Mouse (Mus musculus): ENCODE measurements around the gene Ccdc134.
"Not testable (repeated sequence)": the region's sequence is repeated elsewhere in the genome, so short reads cannot be mapped to it uniquely, and the experiment has no call there.

Gene Ccdc134

DNA sequence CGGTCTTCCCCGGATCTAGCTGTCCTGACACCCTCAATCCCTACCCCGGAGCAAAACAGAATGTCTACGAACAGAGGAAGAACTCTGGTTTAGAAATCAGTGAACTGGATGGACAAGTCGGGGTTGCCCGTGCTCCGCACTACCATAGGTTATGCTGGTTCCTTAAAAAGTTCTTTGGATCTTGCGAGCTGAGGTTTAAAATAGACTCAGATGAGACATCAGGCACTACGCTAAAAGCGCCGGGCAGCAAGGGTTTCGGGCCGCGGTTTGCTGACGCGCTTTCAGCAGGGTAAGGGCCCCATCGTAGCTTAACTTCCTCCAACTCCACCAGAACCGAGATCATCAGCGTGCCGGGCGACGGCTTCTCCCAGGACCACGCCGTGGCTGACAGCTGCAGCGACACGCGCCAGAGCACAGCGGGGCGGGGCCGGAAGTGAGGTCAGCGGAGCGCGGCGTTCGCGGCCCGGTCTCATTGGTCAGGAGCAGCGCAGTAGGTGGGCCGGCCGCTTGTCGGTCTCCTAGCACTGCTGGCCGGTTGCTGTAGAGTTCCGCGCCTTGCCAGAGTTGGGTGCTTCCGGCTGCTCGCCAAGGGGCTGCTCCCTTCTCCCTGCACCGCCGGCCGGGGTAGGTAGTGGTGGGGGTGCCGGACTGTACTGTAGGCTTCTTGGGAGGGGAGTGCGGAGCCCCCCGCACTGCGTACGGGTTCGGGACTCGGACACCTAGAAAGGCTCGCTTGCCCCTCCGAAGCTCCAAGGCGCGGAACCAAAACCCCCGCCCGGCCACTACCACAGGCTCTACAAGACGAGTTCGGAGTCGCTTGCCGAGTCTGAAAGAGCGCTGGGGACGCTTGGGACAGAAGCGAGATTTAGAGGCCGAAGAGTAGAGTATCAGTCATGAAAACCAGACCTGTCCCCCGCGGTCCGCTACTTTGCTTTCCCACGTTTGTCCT lies at the start of gene Ccdc134:
Gene Ccdc134 (plus strand): TSS at position 497 of the 949 bp plus-strand sequence.
- peak; percentile 94 for DNase-seq (ENCODE audit: low spot score)

DNA sequence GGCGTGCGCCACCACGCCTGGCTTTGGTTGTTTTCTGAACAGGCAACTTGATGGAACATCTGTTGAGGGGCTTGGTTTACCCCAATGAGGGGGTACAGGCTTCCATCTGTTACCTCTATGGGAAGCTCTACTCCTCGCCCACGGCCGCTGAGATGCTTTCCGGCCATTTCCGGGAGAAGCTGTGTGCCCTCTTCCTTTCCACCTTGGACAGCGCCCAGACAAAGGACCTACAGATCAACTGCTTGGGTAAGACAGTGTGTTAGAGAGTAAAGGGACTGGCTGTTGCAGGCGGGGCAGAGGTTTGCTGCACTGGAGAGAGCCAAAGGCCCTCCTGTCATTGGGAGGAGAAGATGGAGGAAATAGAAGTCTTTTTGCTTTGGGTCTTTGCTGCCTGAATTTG lies 47.8 kb upstream of the Ccdc134 start:
- DNase-seq (ENCODE audit: low spot score) = peak; percentile 21

DNA sequence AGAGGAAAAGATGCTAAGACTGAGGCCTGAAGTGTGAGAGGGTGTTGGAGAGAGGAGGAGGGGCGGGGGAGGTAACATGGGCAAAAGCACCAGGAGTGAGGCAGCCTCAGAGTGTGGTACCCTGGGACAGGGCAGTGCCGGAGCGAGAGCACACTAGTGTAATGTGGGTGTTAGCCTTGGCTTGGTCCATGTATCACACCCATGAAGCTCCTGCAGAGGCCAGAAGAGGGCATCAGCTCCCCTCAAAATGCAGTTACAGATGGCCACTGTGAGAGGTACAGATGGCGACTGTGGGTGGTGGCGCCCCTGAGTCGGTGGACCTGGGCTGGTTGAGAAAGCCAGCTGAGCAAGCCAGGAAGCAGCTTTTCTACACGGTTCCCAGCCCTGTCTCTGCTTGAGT lies 46.6 kb upstream of the Ccdc134 start:
- DNase-seq (ENCODE audit: low spot score) = no peak

DNA sequence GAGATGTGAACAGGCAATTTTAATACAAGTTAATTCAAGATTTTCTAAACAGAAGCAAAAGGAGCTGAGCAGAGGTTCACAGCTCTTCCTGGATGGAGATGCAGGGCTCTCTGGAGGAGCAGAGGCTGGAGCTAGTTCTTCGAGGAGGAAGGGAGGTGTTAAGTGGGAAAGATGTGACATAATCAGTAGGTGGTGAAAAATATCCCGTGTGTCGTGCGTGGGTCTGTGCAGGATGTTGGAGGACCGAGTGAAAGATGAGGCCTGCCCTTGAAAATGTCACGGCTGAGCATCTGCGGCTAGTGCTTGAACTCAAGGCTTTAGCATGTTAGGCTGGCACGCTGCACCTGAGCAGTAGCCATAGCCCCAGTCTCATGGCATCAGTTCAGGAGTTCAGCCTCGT lies 42.1 kb upstream of the Ccdc134 start:
- DNase-seq (ENCODE audit: low spot score) = no peak

DNA sequence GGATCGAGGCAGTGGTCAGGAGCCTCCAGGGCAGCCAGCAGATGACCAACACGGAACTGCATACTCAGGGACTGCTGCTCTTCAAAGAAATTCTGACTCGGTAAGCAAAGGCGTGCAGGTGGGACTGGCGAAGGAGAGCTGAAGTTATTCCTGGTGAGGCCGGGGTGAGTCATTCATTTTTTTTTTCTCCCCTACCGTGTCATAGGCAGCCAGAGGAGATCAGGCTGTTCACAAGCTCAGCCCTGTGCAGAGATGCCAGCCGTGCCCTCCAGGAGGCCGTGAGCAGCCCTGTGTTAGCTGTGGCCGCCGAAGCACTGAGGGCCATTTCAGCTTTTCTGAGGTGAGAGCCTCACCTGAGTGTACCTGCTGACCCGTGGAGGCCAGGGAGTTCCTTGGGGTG lies 41.6 kb upstream of the Ccdc134 start:
- DNase-seq (ENCODE audit: low spot score) = no peak

DNA sequence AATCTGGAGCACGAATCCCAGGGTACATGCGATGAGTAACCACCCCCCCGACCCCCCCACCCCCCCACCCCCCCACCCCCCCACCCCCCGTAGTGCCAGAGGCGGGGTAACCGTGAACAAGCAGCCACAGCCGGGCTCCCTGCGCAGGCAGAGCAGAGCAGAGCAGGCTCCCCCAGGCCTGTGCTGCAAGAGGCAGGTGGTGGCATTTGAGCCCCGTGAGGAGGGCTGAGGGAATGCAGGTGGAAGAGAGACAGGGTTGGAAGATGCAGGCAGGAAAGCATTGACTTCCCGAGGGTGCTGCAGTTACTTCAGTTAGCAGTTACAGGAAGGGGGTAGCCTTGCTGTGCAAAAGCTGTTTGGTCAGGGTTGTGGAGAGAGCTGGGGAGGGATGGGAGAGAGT lies 40.5 kb upstream of the Ccdc134 start:
- DNase-seq (ENCODE audit: low spot score) = no peak

DNA sequence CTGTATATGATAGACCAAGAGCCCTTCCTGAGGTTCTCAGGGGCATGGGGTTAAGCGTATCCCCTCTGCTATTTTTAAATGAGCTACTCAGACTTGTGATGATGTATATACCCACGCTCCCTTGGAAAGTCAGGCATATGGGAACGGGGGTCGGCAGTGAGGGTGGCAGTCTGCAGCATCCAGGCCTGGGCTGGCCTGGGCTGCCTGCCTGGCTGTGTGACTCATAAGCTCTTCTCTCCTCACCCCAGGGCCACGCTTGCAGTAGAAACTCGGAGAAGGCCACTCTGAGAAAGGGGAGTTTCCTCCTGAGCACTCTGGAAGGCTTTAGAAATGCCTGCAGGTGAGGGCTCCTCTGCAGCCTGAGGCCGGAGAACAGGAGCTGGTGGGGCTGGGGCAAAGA lies 36.7 kb upstream of the Ccdc134 start:
- DNase-seq (ENCODE audit: low spot score) = no peak

DNA sequence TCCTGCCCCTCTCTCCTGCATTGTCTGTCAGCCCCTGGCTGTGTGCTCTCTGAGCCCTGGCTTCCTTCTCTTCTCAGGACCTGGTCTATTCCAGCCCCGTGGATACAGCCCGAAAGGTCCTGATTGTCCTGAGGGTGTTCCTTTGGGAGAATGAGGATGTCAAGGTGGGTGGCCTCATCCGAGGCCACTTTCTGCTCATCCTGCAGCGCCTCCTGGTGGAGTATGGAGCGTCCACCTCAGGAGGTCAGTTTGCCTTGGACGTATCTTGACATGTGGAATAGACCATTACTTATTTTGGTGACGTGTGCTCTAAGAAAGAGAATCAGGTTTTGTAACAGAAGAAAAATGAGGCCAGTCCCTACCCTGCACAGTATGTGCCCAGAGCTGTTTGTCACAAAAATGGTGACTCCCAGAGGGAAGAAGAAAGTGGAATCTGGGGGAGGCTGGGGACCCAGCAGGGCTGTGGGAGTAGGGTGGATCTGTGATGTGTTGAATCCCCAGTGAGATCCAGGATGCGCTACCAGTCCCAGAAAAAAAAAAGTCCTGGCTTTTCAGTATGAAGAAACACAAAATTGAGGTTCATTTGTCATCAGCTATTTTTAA lies 20.7 kb upstream of the Ccdc134 start:
- peak; percentile 6 for DNase-seq (ENCODE audit: low spot score)

DNA sequence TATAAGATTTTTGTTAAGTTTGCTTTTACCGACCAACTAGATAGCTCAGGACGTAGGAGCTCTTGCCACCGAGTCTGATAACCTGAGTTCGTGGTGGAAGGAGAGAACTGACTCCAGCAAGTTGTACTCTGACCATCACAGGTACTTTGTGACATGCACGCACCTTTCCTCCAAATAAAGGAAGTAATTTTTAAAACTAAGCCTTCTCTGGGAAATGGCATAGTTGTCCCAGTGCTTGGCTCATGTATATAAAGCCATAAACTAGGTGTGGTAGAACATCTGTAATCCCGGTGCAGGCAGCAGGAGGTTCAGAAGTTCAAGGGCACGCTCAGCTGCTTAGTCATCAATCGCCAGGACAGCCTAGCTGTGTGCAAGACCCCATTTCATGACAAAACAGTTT lies 7.2 kb upstream of the Ccdc134 start:
- no peak for DNase-seq (ENCODE audit: low spot score)

DNA sequence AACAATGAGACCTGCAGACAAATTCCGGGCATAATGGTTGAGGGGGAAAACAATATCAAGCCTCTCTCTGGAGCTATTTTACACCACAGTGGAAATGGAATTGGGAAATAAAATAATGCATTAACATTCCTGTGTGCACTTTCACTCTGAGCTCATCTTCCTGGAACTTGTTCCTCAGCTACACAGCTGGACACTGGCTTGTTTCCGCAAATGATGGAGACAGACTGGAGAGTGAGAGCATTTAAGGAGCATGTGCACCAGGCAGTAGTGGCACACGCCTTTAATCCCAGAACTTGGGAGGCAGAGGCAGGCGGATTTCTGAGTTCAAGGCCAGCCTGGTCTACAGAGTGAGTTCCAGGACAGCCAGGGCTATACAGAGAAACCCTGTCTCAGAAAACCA lies 1.0 kb upstream of the Ccdc134 start:
- DNase-seq (ENCODE audit: low spot score) = not testable (repeated sequence)

DNA sequence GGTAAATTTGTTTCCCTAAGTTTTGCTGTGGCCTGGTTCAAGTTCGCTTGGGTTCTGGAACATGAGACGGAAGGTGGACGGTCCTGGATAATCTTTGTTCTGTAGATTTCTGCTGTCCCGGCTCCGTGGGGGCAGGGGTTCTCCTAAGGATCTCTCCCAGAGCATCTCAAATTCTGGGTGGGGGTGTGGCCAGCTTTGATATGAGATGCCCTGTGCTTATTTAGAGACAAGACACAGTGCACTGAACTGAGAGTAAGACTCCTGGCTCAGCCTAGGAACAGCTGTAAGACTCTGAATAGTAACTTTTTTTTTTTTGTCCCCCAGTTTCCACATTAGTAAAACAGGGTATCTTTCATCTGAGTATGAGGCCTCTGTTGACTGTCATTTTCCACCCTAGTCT lies 676 bp downstream of the Ccdc134 start:
- DNase-seq (ENCODE audit: low spot score) = no peak

DNA sequence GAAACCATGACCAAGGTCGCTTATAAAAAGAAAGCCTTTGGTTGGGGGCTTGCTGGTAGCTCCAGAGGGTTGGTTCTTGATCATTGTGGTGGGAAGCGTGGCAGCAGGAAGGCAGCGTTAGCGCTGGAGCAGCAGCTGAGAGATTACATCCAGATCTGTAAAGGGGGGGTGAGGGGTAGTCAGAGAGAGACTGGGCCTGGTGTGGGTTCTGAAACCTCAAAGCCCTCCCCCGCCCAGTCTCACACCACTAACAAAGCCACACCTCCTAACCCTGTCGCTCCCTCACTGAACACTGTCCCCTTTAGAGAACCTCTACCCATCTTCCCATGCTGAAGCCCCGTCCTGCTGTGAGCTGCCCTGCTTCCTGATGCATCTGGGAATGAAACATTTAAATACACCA lies 2.9 kb downstream of the Ccdc134 start:
- DNase-seq (ENCODE audit: low spot score) = no peak

DNA sequence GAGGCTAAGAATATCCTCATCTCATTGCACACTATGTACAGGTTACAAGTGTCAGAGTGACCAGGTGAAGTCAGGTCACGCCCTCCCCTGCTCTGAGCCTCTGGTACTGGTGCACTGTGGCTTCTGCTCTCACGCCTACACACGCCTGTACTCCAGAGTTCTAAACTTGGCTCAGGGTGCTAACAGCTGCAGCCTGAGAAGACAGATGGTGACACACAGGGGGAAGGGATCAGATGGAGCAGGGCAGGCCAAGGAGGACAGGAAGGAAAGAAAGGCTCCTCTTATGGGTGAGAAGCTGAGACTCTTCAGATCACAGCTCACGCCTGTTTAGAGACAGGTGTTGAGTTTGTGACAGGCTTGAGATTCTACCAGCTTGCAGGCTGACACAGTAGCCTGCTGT lies 7.7 kb downstream of the Ccdc134 start:
- DNase-seq (ENCODE audit: low spot score) = no peak

DNA sequence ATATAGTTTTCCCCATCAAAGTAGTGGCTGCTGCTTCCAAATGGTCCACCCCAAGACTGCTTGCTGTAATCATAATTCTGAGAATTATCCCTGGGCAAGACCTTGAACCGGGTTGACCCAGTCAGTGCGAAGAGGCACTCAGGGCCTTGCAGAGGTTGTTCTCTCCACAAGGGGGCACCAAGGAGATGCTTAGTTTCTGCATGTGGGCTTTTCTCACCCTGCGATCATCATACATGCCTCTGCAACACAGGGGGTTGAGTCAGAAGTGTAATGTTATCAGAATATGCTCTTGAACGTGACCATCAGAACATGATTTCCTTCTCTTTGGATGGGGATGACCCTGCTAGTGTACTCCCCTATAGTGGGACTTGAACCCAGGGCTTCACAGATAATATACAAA lies 10.8 kb downstream of the Ccdc134 start:
- no peak for DNase-seq (ENCODE audit: low spot score)

DNA sequence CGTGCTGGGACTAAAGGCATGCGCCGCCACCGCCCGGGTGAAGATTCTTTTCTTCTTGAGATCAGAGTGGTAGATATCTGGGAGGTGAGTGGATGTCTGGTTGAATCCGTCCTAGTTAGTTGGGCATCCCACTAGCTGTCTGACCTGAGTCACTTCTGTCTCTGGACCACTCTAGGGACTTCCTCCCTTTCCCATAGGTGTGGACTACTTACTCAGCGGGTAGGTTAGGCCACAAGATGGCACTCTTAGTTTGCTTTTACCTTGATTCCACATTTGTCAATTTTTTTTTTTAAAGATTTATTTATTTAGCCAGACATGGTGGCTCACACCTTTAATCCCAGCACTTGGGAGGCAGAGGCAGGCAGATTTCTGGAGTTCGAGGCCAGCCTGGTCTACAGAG lies 11.5 kb downstream of the Ccdc134 start:
- DNase-seq (ENCODE audit: low spot score) = no peak

DNA sequence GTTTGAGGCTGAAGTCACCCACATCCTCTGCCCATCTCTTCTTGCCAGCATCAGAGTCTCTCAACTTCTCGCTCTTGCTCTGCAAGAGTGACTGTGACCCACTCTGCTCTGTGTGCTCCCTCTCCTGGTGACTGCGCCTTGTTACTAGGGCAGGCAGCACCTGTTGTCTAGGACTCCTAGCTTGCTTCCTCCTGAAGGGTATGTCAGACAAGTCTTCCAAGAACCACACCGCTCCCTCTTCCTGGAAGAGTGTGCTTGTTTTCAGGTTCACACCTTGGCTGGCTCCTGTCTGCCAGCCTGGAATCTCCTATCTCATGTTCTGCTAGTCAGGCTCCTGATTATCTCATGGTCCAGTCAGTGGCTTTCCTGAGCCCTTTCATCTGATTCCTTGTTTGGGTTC lies 12.6 kb downstream of the Ccdc134 start:
- DNase-seq (ENCODE audit: low spot score) = peak; percentile 60

DNA sequence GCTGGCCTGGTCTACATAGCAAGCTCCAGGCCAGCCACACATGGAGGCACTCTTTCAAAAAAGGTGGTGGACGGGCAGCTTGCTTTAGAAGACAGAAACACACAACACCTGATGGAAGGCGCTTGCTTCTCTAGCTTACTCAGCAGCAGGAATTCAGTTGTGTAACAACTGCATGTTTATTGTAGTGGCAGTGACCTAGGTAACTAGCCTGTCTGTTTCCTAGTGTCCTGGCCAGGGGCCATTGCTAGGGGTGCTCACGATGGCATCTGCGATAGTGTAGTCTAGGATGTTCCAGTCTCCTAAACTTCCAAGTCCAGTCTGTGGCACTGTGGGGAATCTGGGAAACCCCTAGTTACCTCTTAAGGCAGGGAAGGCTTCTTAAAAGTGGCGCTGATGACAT lies 16.4 kb downstream of the Ccdc134 start:
- DNase-seq (ENCODE audit: low spot score) = peak; percentile 61

DNA sequence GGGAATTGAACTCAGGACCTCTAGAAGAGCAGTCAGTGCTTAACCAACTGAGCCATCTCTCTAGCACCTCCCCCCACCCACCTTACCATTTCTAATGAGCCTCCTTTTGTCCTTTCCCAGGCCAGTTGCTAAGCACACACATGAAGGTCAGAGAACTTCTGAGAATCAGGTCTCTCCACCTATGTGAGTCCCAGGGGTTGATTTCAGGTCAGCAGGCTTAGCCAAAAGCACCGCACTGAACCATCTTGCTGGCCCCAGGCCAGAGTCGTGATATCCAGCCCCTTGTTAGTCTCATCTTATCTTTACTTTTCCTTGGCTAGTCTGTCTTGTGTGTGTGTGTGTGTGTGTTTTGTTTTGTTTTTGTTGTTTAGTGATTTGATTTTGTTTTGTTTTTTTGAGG lies 17.7 kb downstream of the Ccdc134 start:
- no peak for DNase-seq (ENCODE audit: low spot score)

DNA sequence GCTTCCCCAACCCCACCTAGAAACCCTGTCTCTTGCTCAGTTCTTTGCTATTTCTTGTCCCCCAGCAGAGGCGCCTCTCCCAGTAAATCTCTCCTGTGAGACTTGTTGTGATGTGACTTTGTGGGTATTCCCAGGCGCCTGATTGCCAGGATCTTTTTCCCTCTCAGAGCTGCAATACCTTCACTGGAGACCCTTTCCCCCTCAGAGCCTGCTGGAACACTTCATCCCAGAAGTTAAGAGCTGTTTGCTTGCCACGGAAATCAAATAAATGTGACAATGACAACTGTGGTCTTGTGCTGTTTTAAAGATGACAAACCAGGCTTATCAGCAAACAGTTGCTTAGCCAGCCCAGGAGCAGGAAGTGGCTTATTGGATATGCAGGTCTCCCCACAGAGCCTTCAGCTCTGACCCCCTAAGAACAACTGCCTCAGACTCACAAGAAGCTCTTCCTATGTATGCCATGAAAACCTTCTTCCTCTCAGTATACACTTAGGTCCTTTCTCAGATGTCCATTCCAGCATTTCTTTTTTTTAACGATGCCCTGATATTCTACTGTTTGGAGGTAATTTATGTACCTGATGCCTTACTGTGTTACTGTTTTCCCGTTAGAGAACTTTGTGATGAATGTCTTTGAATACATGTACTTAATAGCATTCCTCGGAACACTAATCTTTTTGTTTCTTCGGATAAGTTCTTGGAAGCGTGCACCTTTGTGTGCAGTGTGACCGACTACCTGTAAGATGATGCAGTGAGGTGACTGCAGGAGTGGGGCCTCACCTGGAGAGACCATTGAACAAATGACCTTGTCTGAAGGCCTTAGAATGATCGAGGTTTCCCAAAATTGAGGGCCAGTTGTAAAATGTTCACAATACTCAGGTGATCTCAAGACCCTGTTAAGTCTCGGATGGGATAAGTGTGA lies 18.4 kb downstream of the Ccdc134 start:
- DNase-seq (ENCODE audit: low spot score) = no peak

DNA sequence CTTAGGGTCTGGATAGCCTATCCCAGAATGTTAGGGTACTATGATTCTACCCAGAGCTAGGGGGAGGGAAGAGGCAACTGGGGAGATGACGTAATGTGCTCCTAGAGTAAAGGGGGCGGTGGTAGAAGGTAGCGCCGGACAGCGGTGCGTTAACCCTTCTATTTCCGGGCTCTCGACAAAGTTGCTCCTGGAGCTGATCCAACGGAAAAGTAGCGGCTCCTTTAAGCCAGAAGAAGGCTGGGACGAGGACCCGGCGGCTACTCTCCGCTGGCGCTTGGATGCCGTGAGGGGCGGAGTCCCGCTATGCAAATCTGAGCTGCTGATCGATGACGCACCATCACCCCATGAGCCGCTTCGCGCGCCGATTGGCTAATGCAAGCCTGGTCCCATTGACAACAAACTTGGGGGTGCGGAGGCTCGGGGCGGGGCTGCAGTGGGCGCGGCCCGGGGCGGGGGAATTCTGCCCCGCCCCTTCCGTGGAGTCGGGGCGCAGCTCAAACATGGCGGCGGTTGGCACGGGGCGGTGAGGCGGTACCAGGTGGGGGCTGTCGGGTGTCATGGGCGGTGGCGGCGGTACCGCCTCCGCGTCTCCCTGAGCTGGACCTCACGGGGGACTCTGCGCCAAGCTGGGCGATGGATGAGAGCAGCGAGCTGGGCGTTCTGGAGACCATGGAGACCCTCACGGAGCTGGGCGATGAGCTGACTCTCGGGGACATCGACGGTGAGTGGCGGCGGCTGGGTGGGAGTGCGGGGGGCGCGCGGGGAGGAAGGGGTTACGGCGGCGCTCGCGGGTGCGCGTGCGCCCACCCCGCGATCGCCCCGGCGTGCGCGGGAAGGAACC lies 19.3 kb downstream of the Ccdc134 start, which contains the start of gene Srebf2:
Gene Srebf2 (plus strand): TSS at position 412 of the 841 bp plus-strand sequence.
- DNase-seq (ENCODE audit: low spot score) = peak; percentile 100

DNA sequence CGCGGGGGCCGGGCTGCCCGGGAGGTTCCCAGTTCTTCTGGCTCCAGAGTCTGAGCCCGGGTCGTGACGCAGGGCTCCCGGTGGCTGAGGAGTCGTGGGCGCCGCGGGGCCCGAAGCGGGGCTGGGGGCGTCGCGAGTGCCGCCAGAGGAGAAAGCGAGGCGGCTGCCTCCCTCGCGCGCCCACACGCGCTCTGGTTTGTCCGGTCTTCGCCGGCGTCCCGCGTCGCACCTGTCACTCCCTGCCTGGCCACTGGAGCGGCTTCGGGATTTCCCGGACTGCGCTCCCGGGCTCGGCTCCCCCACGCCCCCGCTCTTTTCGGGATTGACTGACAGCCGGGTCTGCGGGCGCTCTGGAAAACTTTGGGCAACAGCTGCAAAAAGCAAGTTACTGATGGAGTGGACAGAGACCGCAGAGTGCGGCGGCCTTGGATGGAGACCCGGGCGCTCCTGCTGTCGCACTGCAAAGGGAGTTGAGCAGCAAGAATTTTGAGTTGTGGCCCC lies 19.9 kb downstream of the Ccdc134 start:
- peak; percentile 61 for DNase-seq (ENCODE audit: low spot score)
